Mouse (Mus musculus) cerebellum, adult (tissue): ENCODE results near the gene Haus8.
"Not testable (repeated sequence)": the region's sequence is repeated elsewhere in the genome, so short reads cannot be mapped to it uniquely, and the experiment has no call there.

ENCODE experiments used
- ATAC-seq: cut with Nextera tagmentation; 2 replicates; pipeline ENCODE4 v1.9.2; 2017; ENCODE audit warnings: mild to moderate bottlenecking, moderate library complexity, mixed read lengths; ENCODE audit not compliant: insufficient number of reproducible peaks, low FRiP score, low TSS enrichment

Gene Haus8

GRCm38 (mm10) chr8:71288441-71288949 is 15.8 kb upstream of the Haus8 start:
- ATAC-seq: no peak

DNA sequence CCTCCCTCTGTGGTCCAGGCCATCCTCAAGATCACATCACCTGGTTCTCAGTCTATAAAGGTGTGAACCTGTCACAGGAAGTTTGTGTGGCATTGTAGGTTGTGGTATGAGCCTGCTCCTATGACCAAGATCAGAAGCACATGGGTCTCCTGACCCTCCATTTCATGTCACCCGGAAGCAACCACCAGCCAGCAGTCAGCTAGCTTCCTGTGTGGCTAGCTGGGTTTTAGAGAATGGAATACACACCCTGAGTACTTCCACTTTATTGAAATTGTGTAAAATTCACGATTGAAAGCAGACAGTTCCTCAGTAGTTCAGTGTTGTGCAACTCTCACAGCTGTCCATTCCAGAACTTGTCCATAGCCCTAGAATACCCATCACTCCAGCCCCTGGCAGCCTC is 13.5 kb upstream of the Haus8 start:
- ATAC-seq: not testable (repeated sequence)

- no peak for ATAC-seq
Observed at GRCm38 (mm10) chr8:71282621-71283020, 9.9 kb upstream of the Haus8 start.

DNA sequence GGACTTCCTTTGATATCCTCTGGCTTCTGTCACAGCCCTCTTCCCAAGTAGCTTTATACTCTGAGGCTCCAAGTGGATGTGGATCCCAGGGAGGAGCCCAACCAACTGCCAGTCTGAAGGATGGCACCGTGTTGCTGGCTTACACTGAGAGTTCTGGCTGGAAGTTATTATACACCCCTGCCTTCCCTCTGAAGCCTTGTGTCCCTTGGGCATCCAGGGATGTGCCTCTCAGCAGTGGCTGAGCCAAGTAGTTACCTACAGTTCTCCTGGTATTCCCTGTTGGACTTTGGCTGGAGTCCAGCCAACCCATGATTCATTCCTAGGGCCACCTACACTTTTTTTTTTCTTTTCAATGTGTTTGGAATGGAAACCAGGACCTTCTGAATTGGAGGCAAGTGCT is 9.0 kb upstream of the Haus8 start:
- not testable (repeated sequence) for ATAC-seq

DNA sequence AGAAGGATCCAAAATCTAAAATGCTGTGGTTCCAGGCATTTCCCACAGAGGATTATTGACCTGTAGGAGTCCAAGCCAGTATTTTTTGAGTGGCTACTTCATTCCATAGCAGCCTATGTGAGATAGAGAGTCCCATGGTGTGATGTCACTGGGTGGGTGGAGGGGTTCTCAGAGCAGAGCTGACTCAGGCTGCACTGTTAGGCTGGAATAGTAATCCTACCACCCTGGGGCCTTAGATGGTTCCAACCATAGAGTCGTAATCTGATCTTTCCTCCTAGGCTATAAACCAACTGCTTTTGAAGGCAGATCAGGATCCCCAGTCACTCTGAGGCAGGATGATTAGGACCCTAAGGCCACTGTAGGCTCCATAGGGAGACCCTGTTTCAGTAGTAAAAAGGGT is 6.7 kb upstream of the Haus8 start:
- not testable (repeated sequence) for ATAC-seq

GRCm38 (mm10) chr8:71276166-71276565 is 3.4 kb upstream of the Haus8 start:
- no peak for ATAC-seq

DNA sequence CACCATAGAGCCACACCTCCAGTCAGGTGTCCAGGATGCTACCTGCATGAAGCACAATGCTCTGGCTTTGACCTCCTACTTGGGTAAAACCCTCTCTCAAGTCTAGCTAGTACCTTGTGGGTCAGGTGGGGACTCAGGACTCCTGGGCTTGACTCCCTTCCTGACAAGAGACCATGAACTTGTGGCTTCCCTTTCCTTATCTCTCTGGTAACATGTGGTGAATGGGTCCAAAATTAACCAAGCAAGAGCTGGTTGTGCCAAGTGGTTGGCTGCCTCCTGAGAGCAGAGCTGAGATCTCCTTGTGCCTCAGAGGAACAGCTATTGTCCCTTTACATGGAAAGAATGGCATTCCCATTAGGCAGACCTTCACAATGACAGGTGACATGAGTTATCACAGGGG is 1.7 kb upstream of the Haus8 start:
- no peak for ATAC-seq

GRCm38 (mm10) chr8:71273151-71273510 is 397 bp upstream of the Haus8 start:
- peak; percentile 8; the same call in 1 of the 2 replicates for ATAC-seq

DNA sequence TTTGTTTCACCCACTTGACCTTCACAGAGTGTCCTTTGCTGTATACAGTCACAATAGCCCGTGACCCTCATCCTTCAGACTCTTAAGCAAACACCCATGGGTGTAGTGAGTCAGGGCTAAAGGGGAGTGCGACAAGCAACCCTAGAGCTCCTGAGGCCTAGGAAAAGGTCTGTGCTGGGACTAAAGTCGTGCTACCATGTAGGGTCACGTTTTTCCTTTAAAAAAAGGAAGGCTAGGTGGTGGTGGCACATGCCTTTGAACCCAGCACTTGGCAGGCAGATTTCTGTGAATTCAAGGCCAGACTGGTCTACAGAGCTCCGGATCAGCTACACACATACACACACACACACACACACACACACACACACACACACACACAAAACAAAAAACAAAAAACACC is 1.1 kb downstream of the Haus8 start:
- ATAC-seq: no peak

- ATAC-seq: not testable (repeated sequence)
Observed at GRCm38 (mm10) chr8:71268286-71268685, 4.4 kb downstream of the Haus8 start.

- no peak for ATAC-seq
Observed at GRCm38 (mm10) chr8:71267690-71268089, 5.0 kb downstream of the Haus8 start.

- ATAC-seq: no peak
Observed at GRCm38 (mm10) chr8:71261234-71261633, 11.5 kb downstream of the Haus8 start.

- no peak for ATAC-seq
Observed at GRCm38 (mm10) chr8:71256545-71257232, 16.0 kb downstream of the Haus8 start.

DNA sequence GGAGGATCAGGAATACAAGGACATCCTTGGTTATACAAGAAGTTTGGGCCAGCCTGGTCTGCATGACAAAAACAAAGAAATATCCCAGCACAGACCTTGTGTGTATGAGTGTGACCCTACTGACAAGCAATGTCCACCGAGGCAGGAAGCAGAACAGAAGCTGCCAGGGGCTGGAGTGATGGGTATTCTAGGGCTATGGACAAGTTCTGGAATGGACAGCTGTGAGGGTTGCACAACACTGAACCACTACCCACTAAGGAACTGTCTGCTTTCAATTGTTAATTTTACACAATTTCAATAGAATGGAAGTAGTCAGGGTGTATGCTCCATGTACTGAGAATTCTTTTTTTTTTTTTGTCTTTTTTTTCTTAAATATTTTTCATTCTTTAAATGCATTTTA is 24.5 kb downstream of the Haus8 start:
- ATAC-seq: no peak

GRCm38 (mm10) chr8:71242757-71243156 is 30.0 kb downstream of the Haus8 start:
- no peak for ATAC-seq

DNA sequence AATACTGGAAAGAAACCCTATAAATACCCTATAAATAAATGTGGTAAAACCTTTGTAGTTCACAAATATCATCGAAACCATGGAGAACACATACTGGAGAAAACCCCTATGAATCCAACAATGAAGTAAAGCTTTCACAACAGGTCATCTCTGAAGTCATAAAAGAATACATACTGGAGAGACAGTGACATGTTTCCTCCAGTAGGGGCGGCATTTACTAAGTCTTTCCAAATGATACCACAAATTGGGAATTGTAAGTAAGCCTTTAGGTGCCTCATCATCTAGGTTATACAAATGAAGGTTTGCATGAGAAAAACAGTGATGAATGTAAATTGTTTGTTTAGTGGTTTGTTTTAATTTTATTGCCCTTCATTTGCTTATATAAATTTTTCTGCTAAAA is 48.2 kb downstream of the Haus8 start:
- no peak for ATAC-seq

DNA sequence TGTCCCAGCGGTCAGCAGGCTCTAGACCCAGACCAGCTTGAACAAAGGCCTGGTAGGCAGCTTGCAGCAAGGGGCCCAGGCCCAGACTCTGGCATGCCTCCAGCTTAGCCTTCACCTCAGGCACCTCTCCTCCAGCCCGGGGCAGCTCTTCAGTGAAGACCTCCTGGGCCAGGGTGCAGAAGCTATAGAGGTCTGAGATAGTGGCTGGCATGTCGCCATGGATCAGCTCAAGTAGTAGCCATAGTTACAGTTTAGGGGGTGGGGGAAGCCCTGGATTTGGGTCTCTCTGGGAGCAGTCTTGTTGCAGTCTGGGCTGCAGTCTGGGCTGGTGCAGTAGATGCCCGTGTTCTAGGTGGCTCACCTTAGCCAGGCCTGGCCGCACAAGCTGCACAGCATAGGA is 58.5 kb downstream of the Haus8 start:
- ATAC-seq: not testable (repeated sequence)

DNA sequence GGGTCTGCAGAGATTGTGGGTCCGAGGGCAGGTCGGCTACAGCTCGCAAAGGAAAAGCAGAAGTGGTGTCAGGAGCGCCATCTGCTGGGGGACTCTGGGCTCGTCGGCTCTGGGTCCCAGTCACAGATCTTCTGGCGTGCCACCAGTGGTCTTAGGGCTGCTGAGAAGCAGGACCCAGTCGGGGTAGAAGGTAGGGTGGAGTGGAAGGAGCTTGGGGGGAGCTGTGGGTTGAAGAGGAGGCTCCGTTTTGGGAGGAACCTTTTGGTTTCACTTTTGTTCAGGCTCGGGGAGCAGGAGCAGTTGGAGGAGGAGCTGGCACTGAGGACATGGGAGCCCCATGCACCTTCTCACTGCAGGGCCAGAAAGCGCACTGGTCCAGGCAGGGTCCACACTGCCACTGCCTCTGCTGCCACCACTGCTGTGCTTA is 67.2 kb downstream of the Haus8 start:
- peak; percentile 79 for ATAC-seq
